Mouse (Mus musculus): ENCODE results near the gene Vasn. TPM values are rescaled to one million over a fixed set of nuclear protein-coding genes. Genes with fewer than 3 reads are reported as not detected.

Gene Vasn
- 17.4 and 18.0 TPM in 2 replicates for polyA plus RNA-seq (2015; fragmentation: Nextera tagmentation; extraction: Ambion mirVana)

GRCm38 (mm10) chr16:4639831-4640237, at the start of gene Vasn, which contains the start of gene Dnaja3:
Vasn (plus strand) TSS chr16:4639941.
Dnaja3 (plus strand) TSS chr16:4639989.
- no peak for TF ChIP-seq EP300 (IDR thresholded peaks at IDR 0.05)
- TF ChIP-seq CTCF (IDR thresholded peaks at IDR 0.05): no peak
- Histone ChIP-seq H3K27ac (ENCODE audit: low read length) (peak within 1 kb of the TSS; percentile 85), H3K36me3 (ENCODE audit: insufficient read depth, low read length) (no peaks in the 10 kb centered on the region), H3K4me1 (ENCODE audit: insufficient read depth, low read depth, low read length) (peaks cover 36% of the 10 kb centered on the region), H3K4me2 (replicated peaks; ENCODE audit: low read depth, low read length) (peak within 1 kb of the TSS; percentile 83), H3K27me3 (replicated peaks; ENCODE audit: insufficient read depth, low read length) (no peaks in the 10 kb centered on the region), H3K4me3 (ENCODE audit: low read depth, low read length) (peak within 1 kb of the TSS; percentile 49), H3K9me3 (ENCODE audit: low read length) (no peaks in the 10 kb centered on the region), H3K9ac (replicated peaks; ENCODE audit: low read depth) (peak within 1 kb of the TSS; percentile 60)
- WGBS: 2% methylated on average over 22 of the region's 22 CpGs
- DNase-seq (ENCODE audit: low spot score): peak; percentile 97
- peak; percentile 83 for ATAC-seq

DNA sequence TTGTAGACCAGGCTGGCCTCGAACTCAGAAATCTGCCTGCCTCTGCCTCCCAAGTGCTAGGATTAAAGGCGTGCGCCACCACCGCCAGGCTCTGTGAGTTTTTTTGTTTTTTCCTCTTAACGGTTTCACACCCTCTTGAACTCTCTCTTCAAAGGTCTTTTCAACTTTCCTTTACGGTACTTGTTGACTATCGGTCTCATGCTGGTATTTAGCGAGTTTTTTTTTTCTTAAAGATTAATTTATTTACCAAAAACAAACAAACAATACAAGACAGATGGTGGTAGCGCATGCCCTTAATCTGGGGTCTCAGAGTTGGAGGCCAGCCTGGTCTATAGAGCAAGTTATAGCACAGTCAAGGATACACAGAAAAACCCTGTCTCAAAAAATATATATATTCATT, 49.5 kb upstream of the Vasn start:
- Histone ChIP-seq H3K9ac (replicated peaks; ENCODE audit: low read depth) (no peak overlapping the region), H3K27ac (ENCODE audit: low read length) (no peak overlapping the region), H3K4me2 (replicated peaks; ENCODE audit: low read depth, low read length) (no peak overlapping the region), H3K9me3 (ENCODE audit: low read length) (no peaks in the 10 kb centered on the region), H3K4me3 (ENCODE audit: low read depth, low read length) (no peak overlapping the region), H3K27me3 (replicated peaks; ENCODE audit: insufficient read depth, low read length) (no peaks in the 10 kb centered on the region), H3K4me1 (ENCODE audit: insufficient read depth, low read depth, low read length) (peaks cover 19% of the 10 kb centered on the region), H3K36me3 (ENCODE audit: insufficient read depth, low read length) (no peaks in the 10 kb centered on the region)
- peak; percentile 35 for DNase-seq (ENCODE audit: low spot score)
- no peak for ATAC-seq
- no peak for TF ChIP-seq CTCF (IDR thresholded peaks at IDR 0.05)
- TF ChIP-seq EP300 (IDR thresholded peaks at IDR 0.05): no peak
- WGBS: 94% methylated on average over 9 of the region's 9 CpGs

GRCm38 (mm10) chr16:4592909-4593875, 46.5 kb upstream of the Vasn start:
- H3K4me2 ChIP-seq (replicated peaks; ENCODE audit: low read depth, low read length): peak overlapping the region; percentile 78
- TF ChIP-seq CTCF (IDR thresholded peaks at IDR 0.05) (peak; percentile 72), EP300 (IDR thresholded peaks at IDR 0.05) (no peak)
- H3K9me3 ChIP-seq (ENCODE audit: low read length): no peaks in the 10 kb centered on the region
- H3K36me3 ChIP-seq (ENCODE audit: insufficient read depth, low read length): no peaks in the 10 kb centered on the region
- no peaks in the 10 kb centered on the region for H3K27me3 ChIP-seq (replicated peaks; ENCODE audit: insufficient read depth, low read length)
- 12% methylated on average over 32 of the region's 32 CpGs for WGBS
- ATAC-seq (no peak), DNase-seq (ENCODE audit: low spot score) (peak; percentile 88)
- H3K27ac ChIP-seq (ENCODE audit: low read length): peak overlapping the region; percentile 88
- H3K4me3 ChIP-seq (ENCODE audit: low read depth, low read length): peak overlapping the region; percentile 79
- peak overlapping the region; percentile 65 for H3K9ac ChIP-seq (replicated peaks; ENCODE audit: low read depth)
- peaks cover 28% of the 10 kb centered on the region for H3K4me1 ChIP-seq (ENCODE audit: insufficient read depth, low read depth, low read length)

GRCm38 (mm10) chr16:4593971-4594813, 45.5 kb upstream of the Vasn start, which contains the start of gene Glis2:
Glis2 (plus strand) TSS chr16:4594713.
- no peaks in the 10 kb centered on the region for H3K9me3 ChIP-seq (ENCODE audit: low read length)
- TF ChIP-seq CTCF (IDR thresholded peaks at IDR 0.05) (no peak), EP300 (IDR thresholded peaks at IDR 0.05) (no peak)
- WGBS: 0% methylated on average over 21 of the region's 74 CpGs
- H3K27me3 ChIP-seq (replicated peaks; ENCODE audit: insufficient read depth, low read length): no peaks in the 10 kb centered on the region
- DNase-seq (ENCODE audit: low spot score) (peak; percentile 92), ATAC-seq (peak; percentile 83)
- peak within 1 kb of the TSS; percentile 65 for H3K9ac ChIP-seq (replicated peaks; ENCODE audit: low read depth)
- peaks cover 35% of the 10 kb centered on the region for H3K4me1 ChIP-seq (ENCODE audit: insufficient read depth, low read depth, low read length)
- H3K4me2 ChIP-seq (replicated peaks; ENCODE audit: low read depth, low read length): peak within 1 kb of the TSS; percentile 78
- peak within 1 kb of the TSS; percentile 88 for H3K27ac ChIP-seq (ENCODE audit: low read length)
- no peaks in the 10 kb centered on the region for H3K36me3 ChIP-seq (ENCODE audit: insufficient read depth, low read length)
- H3K4me3 ChIP-seq (ENCODE audit: low read depth, low read length): peak within 1 kb of the TSS; percentile 79

DNA sequence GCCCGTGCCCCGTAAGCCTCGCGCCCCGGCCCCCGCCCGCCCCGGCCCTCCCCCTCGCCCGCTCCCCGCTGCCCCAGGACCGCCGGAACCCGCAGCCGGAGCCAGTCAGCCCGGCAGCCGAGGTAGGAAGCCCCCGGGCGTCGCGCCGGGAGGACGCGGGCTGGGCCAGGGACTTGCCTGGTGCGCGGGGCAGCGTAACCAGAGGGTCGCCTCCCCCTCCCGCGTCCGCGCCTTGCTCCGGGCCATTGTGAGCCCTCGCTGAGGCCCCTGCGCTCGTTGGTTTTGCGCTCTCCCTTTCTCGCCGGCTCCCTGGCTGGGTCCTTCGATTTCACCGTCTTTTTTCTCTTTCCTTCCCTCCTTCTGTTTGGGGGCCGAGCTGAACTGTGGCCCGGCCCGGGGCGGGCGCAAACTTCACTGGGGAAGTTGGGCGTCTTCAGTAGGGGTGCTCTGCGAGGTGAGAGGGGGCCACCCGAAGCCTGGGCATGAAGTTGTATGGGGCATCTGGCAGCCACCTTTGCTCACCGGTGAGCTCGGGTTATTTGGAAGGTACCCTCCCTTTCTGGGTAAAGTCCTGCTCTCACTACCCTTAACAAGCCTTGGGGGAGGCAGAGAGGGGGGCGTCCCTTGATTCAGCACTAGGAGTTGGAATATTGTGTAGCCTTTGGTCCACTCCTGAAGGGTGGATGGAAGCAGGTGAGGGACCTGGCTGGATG, 44.8 kb upstream of the Vasn start:
- Histone ChIP-seq H3K4me1 (ENCODE audit: insufficient read depth, low read depth, low read length) (peaks cover 35% of the 10 kb centered on the region), H3K36me3 (ENCODE audit: insufficient read depth, low read length) (no peaks in the 10 kb centered on the region), H3K27me3 (replicated peaks; ENCODE audit: insufficient read depth, low read length) (no peaks in the 10 kb centered on the region), H3K27ac (ENCODE audit: low read length) (peak overlapping the region; percentile 88), H3K9ac (replicated peaks; ENCODE audit: low read depth) (peak overlapping the region; percentile 65), H3K4me3 (ENCODE audit: low read depth, low read length) (peak overlapping the region; percentile 79), H3K9me3 (ENCODE audit: low read length) (no peaks in the 10 kb centered on the region), H3K4me2 (replicated peaks; ENCODE audit: low read depth, low read length) (peak overlapping the region; percentile 78)
- peak; percentile 21 for ATAC-seq
- WGBS: 1% methylated on average over 42 of the region's 52 CpGs
- DNase-seq (ENCODE audit: low spot score): no peak
- TF ChIP-seq CTCF (IDR thresholded peaks at IDR 0.05): no peak
- TF ChIP-seq EP300 (IDR thresholded peaks at IDR 0.05): no peak
